Mouse (Mus musculus) testis, adult 2 months (tissue): Measurements from ENCODE around the gene Rhobtb3.

Experiments
- CTCF ChIP-seq: fragments of 200-500 bp; IDR thresholded peaks from 2 replicates; pipeline ENCODE4 v1.5.1; 2012; ENCODE audit warnings: low read depth, mild to moderate bottlenecking, inconsistent platforms, low read length, moderate library complexity; ENCODE audit not compliant: control insufficient read depth, insufficient read depth, insufficient replicate concordance
- POLR2A ChIP-seq: fragments of 200-500 bp; IDR thresholded peaks from 2 replicates; pipeline ENCODE4 v1.6.1; 2012; ENCODE audit warnings: low read depth, mild to moderate bottlenecking, inconsistent platforms, low read length, moderate library complexity; ENCODE audit not compliant: control insufficient read depth

DNA sequence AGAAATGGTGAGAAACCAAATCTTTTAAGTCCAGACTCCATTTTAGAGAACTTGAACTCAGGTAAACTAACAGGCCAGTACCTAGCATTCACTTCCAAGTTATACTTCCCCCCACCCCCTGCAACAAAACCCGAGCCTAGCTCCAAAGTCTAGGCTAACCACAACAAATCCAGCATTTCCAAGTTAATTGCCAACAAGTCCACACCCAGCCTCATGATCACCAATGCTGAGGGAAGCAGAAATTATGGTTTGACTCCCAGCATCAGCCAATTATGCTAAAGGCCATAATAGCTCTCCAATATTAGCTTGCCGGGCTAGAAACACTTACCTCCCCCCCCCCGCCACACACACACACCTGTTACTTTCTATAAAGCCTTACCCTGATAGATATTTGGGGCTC is 64.0 kb downstream of the Rhobtb3 start:
- TF ChIP-seq CTCF (no peak), POLR2A (no peak)
